Mouse (Mus musculus) MEL (cell line): ENCODE measurements at regions not wholly inside any gene's neighbourhood (a gene's known extent, or its start where the extent isn't known, plus 50 kb on each side); places are given as distances from the start of the nearest gene placed in this dataset.

Source experiments
- DNase-seq: peaks from one replicate; pipeline ENCODE4 v3.0.0; 2011; ENCODE audit warnings: low read depth, low spot score
- H3K27ac ChIP-seq: 2 replicates; pipeline ENCODE4 v1.5.1; 2012; ENCODE audit warnings: low read depth, mild to moderate bottlenecking, control low read depth, low read length, moderate library complexity; ENCODE audit not compliant: control insufficient read depth
- H3K27me3 ChIP-seq, 2 experiments: fragments of 150-350 bp in 1 of 2; sonication (generic) in 1 of 2; 2 replicates each; pipeline ENCODE4 v1.6.1; 2012; ENCODE audit warnings: low read length in 2 of 2, mild to moderate bottlenecking in 2 of 2, improper control_type of control experiment in 1 of 2, moderate library complexity in 1 of 2; ENCODE audit not compliant: insufficient read depth in 2 of 2, control insufficient read depth in 1 of 2
- H3K36me3 ChIP-seq, 2 experiments: 2 replicates each; pipeline ENCODE4 v1.6.1; 2012 to 2014; ENCODE audit warnings: low read length in 2 of 2, improper control_type of control experiment in 1 of 2, inconsistent platforms in 1 of 2, mild to moderate bottlenecking in 1 of 2; ENCODE audit not compliant: insufficient read depth in 2 of 2, control insufficient read depth in 1 of 2
- H3K4me1 ChIP-seq, 2 experiments: fragments of 150-350 bp in 1 of 2; sonication (generic) in 1 of 2; 2 replicates each; pipeline ENCODE4 v1.6.1; 2012; ENCODE audit warnings: low read length in 2 of 2, improper control_type of control experiment in 1 of 2, mild to moderate bottlenecking in 1 of 2; ENCODE audit not compliant: insufficient read depth in 2 of 2, control insufficient read depth in 1 of 2
- H3K4me3 ChIP-seq, 2 experiments: fragments of 150-350 bp in 1 of 2; sonication (generic) in 1 of 2; 2 replicates each; pipeline ENCODE4 v1.5.1; 2012; ENCODE audit warnings: low read depth in 2 of 2, low read length in 2 of 2, mild to moderate bottlenecking in 2 of 2, moderate library complexity in 2 of 2, control low read depth in 1 of 2, improper control_type of control experiment in 1 of 2; ENCODE audit not compliant: control insufficient read depth in 1 of 2, insufficient read depth in 1 of 2
- H3K79me2 ChIP-seq: 2 replicates; pipeline ENCODE4 v1.6.1; 2012; ENCODE audit warnings: mild to moderate bottlenecking, low read length, moderate library complexity; ENCODE audit not compliant: control insufficient read depth, poor library complexity, insufficient read depth
- H3K9ac ChIP-seq: 2 replicates; pipeline ENCODE4 v1.6.1; 2012; ENCODE audit warnings: low read depth, mild to moderate bottlenecking, control low read depth, low read length, moderate library complexity; ENCODE audit not compliant: control insufficient read depth, poor library complexity, severe bottlenecking
- H3K9me3 ChIP-seq: fragments of 150-350 bp; sonication (generic); replicated peaks from 2 replicates; pipeline ENCODE4 v1.6.1; 2012; ENCODE audit warnings: mild to moderate bottlenecking, low read length, improper control_type of control experiment, moderate library complexity; ENCODE audit not compliant: insufficient read depth
- BHLHE40 ChIP-seq: IDR thresholded peaks from 2 replicates; pipeline ENCODE4 v1.6.1; 2012; ENCODE audit warnings: low read depth, mild to moderate bottlenecking, inconsistent platforms, low read length, improper control_type of control experiment, borderline replicate concordance
- CHD2 ChIP-seq: IDR thresholded peaks from 2 replicates; pipeline ENCODE4 v1.6.1; 2011; ENCODE audit warnings: low read length, improper control_type of control experiment
- CTCF ChIP-seq, 3 experiments: IDR thresholded peaks in 2 of 3; conservative IDR thresholded peaks in 1 of 3; 2 replicates each; pipeline ENCODE4 v1.5.1; 2011 to 2012; ENCODE audit warnings: low read length in 3 of 3, low read depth in 2 of 3, mild to moderate bottlenecking in 2 of 3, improper control_type of control experiment in 1 of 3, inconsistent platforms in 1 of 3, mixed read lengths in 1 of 3, moderate library complexity in 1 of 3; ENCODE audit not compliant: control insufficient read depth in 1 of 3, insufficient read depth in 1 of 3, poor library complexity in 1 of 3, severe bottlenecking in 1 of 3
- ELF1 ChIP-seq: IDR thresholded peaks from 2 replicates; pipeline ENCODE4 v1.6.1; 2014; ENCODE audit warnings: low read depth, mild to moderate bottlenecking, inconsistent platforms, low read length, improper control_type of control experiment, moderate library complexity
- EP300 ChIP-seq, 2 experiments: IDR thresholded peaks; 2 replicates each; pipeline ENCODE4 v1.6.1; 2011; ENCODE audit warnings: improper control_type of control experiment in 2 of 2, low read length in 2 of 2, low read depth in 1 of 2, mild to moderate bottlenecking in 1 of 2
- GATA1 ChIP-seq: IDR thresholded peaks from 2 replicates; pipeline ENCODE4 v1.6.1; 2011; ENCODE audit warnings: low read depth, low read length, improper control_type of control experiment
- JUND ChIP-seq: IDR thresholded peaks from 2 replicates; pipeline ENCODE4 v1.6.1; 2011; ENCODE audit warnings: low read depth, mild to moderate bottlenecking, improper control_type of control experiment, low read length
- KAT2A ChIP-seq: conservative IDR thresholded peaks from 2 replicates; pipeline ENCODE4 v1.6.1; 2012; ENCODE audit warnings: low read depth, low read length, improper control_type of control experiment, inconsistent platforms
- MAFK ChIP-seq: IDR thresholded peaks from 2 replicates; pipeline ENCODE4 v1.6.1; 2011; ENCODE audit warnings: low read depth, mild to moderate bottlenecking, low read length, improper control_type of control experiment, borderline replicate concordance
- MAX ChIP-seq: IDR thresholded peaks from 2 replicates; pipeline ENCODE4 v1.6.1; 2011; ENCODE audit warnings: low read length, improper control_type of control experiment
- MAZ ChIP-seq: IDR thresholded peaks from 2 replicates; pipeline ENCODE4 v1.6.1; 2012; ENCODE audit warnings: low read depth, mild to moderate bottlenecking, inconsistent platforms, low read length, improper control_type of control experiment
- MYB ChIP-seq: IDR thresholded peaks from 2 replicates; pipeline ENCODE4 v1.6.1; 2011; ENCODE audit warnings: mild to moderate bottlenecking, low read depth, low read length, improper control_type of control experiment
- NRF1 ChIP-seq: IDR thresholded peaks from 2 replicates; pipeline ENCODE4 v1.6.1; 2014; ENCODE audit warnings: low read depth, mild to moderate bottlenecking, inconsistent platforms, low read length, improper control_type of control experiment, moderate library complexity; ENCODE audit not compliant: poor library complexity, insufficient read depth, severe bottlenecking
- POLR2A ChIP-seq, 2 experiments: IDR thresholded peaks; 2 replicates each; pipeline ENCODE4 v1.6.1; 2011 to 2012; ENCODE audit warnings: low read length in 2 of 2, mild to moderate bottlenecking in 2 of 2, control low read depth in 1 of 2, improper control_type of control experiment in 1 of 2, low read depth in 1 of 2, moderate library complexity in 1 of 2; ENCODE audit not compliant: control insufficient read depth in 1 of 2, insufficient read depth in 1 of 2, poor library complexity in 1 of 2
- RAD21 ChIP-seq: IDR thresholded peaks from 2 replicates; pipeline ENCODE4 v1.6.1; 2011; ENCODE audit warnings: mild to moderate bottlenecking, low read depth, low read length, improper control_type of control experiment
- SMC3 ChIP-seq: IDR thresholded peaks from 2 replicates; pipeline ENCODE4 v1.6.1; 2011; ENCODE audit warnings: low read depth, low read length, improper control_type of control experiment
- TAL1 ChIP-seq: IDR thresholded peaks from 2 replicates; pipeline ENCODE4 v1.6.1; 2012; ENCODE audit warnings: mild to moderate bottlenecking, inconsistent platforms, low read length, moderate library complexity, mixed read lengths
- TBP ChIP-seq: IDR thresholded peaks from 2 replicates; pipeline ENCODE4 v1.8.0; 2011; ENCODE audit warnings: low read depth, low read length, improper control_type of control experiment
- USF1 ChIP-seq: IDR thresholded peaks from 2 replicates; pipeline ENCODE4 v1.6.1; 2014; ENCODE audit warnings: low read depth, mild to moderate bottlenecking, inconsistent platforms, low read length, improper control_type of control experiment, moderate library complexity
- USF2 ChIP-seq, 2 experiments: IDR thresholded peaks; 2 replicates each; pipeline ENCODE4 v1.6.1; 2011 to 2012; ENCODE audit warnings: improper control_type of control experiment in 2 of 2, low read length in 2 of 2, borderline replicate concordance in 1 of 2, inconsistent platforms in 1 of 2, low read depth in 1 of 2, mild to moderate bottlenecking in 1 of 2; ENCODE audit not compliant: insufficient read depth in 1 of 2
- ZMIZ1 ChIP-seq: IDR thresholded peaks from 2 replicates; pipeline ENCODE4 v1.6.1; 2012; ENCODE audit warnings: low read depth, mild to moderate bottlenecking, inconsistent platforms, low read length, improper control_type of control experiment, moderate library complexity
- ZNF384 ChIP-seq: IDR thresholded peaks from 2 replicates; pipeline ENCODE4 v1.6.1; 2012; ENCODE audit warnings: low read depth, mild to moderate bottlenecking, inconsistent platforms, low read length, improper control_type of control experiment

DNA sequence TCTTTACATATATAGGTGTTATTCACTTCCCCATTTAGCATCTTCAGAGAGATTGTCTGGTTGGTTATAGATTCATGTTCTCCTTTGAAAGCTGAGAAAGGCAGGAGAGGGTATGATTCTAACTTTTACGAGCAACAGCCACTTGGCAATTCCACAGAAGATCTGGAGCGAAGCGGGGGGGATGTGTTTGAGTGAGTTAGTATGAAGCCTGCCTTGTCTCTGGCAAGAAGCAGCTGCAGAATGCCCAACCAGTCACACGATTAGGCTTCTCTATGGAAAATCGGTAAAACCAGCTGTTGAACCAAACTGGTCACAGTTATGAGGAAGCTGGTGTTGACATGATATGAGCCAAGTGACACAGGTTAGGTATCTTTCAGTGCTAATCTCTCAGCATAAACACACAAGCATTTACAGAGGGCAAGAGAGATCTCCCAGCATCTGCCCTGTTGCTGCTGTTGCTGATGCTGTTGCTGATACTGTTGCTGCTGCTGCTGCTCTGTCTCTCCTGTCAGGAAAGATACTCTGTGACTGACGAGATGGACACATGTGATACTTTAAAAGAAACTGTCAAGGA is 455.7 kb upstream of the Adgrl2 start:
- TF ChIP-seq NRF1 (no peak), EP300 (IDR thresholded peaks at IDR 0.05; ENCODE audit: low read depth in 1 of 2, low read length in 2 of 2) (peak in 1 of 2 experiments; percentile 45; a peak in 1 of 4 replicates), MAZ (no peak)
- H3K79me2 ChIP-seq, result no peaks in the 10 kb centered on the region
- no peak overlapping the region for H3K4me3 ChIP-seq
- H3K9me3 ChIP-seq, result no peaks in the 10 kb centered on the region
- no peak overlapping the region for H3K9ac ChIP-seq
- H3K27me3 ChIP-seq, result no peaks in the 10 kb centered on the region
- peaks cover 0 to 2% of the 10 kb centered on the region in 2 experiments; a peak in 1 of 4 replicates for H3K36me3 ChIP-seq
- DNase-seq, result peak; percentile 17
- 0 out of 4 replicates have a peak, but pooled peaks cover 0 to 5% of the 10 kb centered on the region in 2 experiments for H3K4me1 ChIP-seq
- no peak overlapping the region for H3K27ac ChIP-seq

DNA sequence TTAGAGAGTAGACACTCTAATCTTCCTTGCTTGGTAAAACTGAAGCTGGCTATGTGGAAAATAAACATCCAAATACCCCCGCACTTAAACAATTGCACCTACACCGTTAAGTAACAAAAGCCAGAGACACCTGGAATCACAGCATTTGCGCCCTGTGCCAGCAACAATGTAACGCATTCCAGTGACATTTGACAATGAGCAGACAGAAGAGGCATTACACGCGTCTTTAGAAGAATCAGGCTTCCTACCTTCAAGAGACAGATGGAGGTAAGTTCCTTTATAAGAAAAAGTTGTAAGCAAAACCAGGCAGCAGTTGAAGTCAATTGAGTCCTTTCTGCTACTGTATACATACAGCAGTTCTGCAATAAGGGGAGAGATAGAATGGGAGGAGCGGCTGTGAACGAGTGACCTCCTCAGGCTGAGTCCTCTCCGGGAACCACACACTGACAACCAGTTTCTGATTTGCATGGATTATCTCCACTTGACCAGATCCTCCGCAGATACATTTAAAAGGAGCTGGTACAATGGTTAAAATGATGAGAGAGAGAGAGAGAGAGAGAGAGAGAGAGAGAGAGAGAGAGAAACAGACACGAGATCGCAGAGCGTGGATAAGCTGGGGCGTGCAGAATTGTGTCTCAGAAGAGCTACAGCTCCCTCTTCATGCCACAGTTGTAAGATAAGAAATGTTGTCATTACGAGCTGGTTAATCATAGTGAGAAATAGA is 454.7 kb upstream of the Adgrl2 start:
- no peaks in the 10 kb centered on the region for H3K9me3 ChIP-seq
- no peak overlapping the region for H3K9ac ChIP-seq
- H3K4me1 ChIP-seq, result 0 out of 4 replicates have a peak, but pooled peaks cover 0 to 5% of the 10 kb centered on the region in 2 experiments
- TF ChIP-seq RAD21, result peak; percentile 25
- TF ChIP-seq JUND, result peak; percentile 65; the same call in 1 of the 2 replicates
- TF ChIP-seq KAT2A, result no peak
- TF ChIP-seq CTCF (IDR thresholded peaks at IDR 0.05 in 2 of 3, conservative IDR thresholded peaks at IDR 0.05 in 1 of 3; ENCODE audit: control insufficient read depth in 1 of 3, insufficient read depth in 1 of 3, low read depth in 2 of 3, low read length in 3 of 3, poor library complexity in 1 of 3, severe bottlenecking in 1 of 3), result peak in 1 of 3 experiments; percentile 15; a peak in 1 of 6 replicates
- TF ChIP-seq SMC3, result peak; percentile 25; the same call in 1 of the 2 replicates
- TF ChIP-seq ZNF384, result no peak
- TF ChIP-seq, all 39 proteins: peak for 4
- Histone ChIP-seq H3K27ac (no peak overlapping the region), H3K79me2 (no peaks in the 10 kb centered on the region), H3K36me3 (peaks cover 0 to 2% of the 10 kb centered on the region in 2 experiments; a peak in 1 of 4 replicates), H3K4me3 (no peak overlapping the region), H3K27me3 (no peaks in the 10 kb centered on the region)
- DNase-seq, result peak; percentile 6

DNA sequence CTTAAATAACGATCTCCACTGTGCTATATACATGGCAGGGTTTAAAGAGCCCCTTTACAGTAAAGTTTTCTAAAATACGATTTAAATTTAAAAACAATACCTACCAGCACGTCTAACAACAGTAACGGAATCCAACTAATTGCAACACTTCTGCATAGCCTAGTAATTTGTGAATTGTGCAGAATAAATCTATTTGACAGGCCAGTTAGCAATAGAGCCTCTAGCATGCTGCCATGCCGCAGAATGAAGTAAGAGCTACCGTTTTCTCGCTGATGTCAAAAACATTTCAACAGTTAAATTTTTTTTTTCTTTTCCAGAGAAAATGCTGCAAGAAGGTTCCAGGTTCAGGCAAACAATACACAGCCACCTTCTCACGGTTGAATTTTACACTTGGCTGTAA is 454.0 kb upstream of the Adgrl2 start:
- Histone ChIP-seq H3K9me3 (no peaks in the 10 kb centered on the region), H3K36me3 (peaks cover 0 to 2% of the 10 kb centered on the region in 2 experiments; a peak in 1 of 4 replicates), H3K9ac (no peak overlapping the region), H3K27me3 (no peaks in the 10 kb centered on the region), H3K4me3 (no peak overlapping the region), H3K4me1 (0 out of 4 replicates have a peak, but pooled peaks cover 0 to 5% of the 10 kb centered on the region in 2 experiments), H3K79me2 (no peaks in the 10 kb centered on the region), H3K27ac (no peak overlapping the region)
- TF ChIP-seq ELF1 (no peak), JUND (no peak), MYB (no peak), POLR2A (IDR thresholded peaks at IDR 0.05; ENCODE audit: control insufficient read depth in 1 of 2, insufficient read depth in 1 of 2, low read depth in 1 of 2, low read length in 2 of 2, poor library complexity in 1 of 2) (no peak), SMC3 (no peak), CHD2 (no peak), ZMIZ1 (no peak), ZNF384 (no peak), RAD21 (no peak), TBP (no peak), BHLHE40 (no peak), MAZ (no peak), USF1 (no peak), MAX (no peak), TAL1 (no peak), MAFK (no peak), USF2 (IDR thresholded peaks at IDR 0.05; ENCODE audit: borderline replicate concordance in 1 of 2, insufficient read depth in 1 of 2, low read depth in 1 of 2, low read length in 2 of 2) (no peak), KAT2A (no peak), GATA1 (no peak)
- DNase-seq, result no peak
